Mouse (Mus musculus): ENCODE measurements around the gene Olfr869. TPM values are rescaled to one million over a fixed set of nuclear protein-coding genes. Genes with fewer than 3 reads are reported as not detected.

The Olfr869 gene
- polyA plus RNA-seq (2011; ENCODE audit: insufficient read depth, insufficient read length, low read depth, missing spikeins) = not detected in 2 replicates

- Histone ChIP-seq H3K27ac (ENCODE audit: insufficient read depth, low read length) (no peak within 1 kb of the TSS), H3K4me1 (ENCODE audit: control insufficient read depth, insufficient read depth, low read length) (no peaks in the 10 kb centered on the region), H3K4me3 (ENCODE audit: low read depth, low read length) (no peak within 1 kb of the TSS), H3K36me3 (ENCODE audit: control insufficient read depth, insufficient read depth, low read length, poor library complexity, severe bottlenecking) (no peaks in the 10 kb centered on the region), H3K27me3 (ENCODE audit: control insufficient read depth, insufficient read depth, low read length, poor library complexity, severe bottlenecking) (no peaks in the 10 kb centered on the region), H3K9me3 (replicated peaks; ENCODE audit: control insufficient read depth, insufficient read depth, low read length, poor library complexity, severe bottlenecking) (no peaks in the 10 kb centered on the region), H3K9ac (ENCODE audit: low read depth, poor library complexity, severe bottlenecking) (no peak within 1 kb of the TSS)
- TF ChIP-seq POLR2A (IDR thresholded peaks at IDR 0.05; ENCODE audit: insufficient read depth, low read length) = no peak
- TF ChIP-seq CTCF (IDR thresholded peaks at IDR 0.05; ENCODE audit: low read depth, low read length) = no peak
- no peak for TF ChIP-seq EP300 (IDR thresholded peaks at IDR 0.05; ENCODE audit: insufficient read depth, low read depth, low read length)
Observed at GRCm38 (mm10) chr9:20128709-20129108, at the start of gene Olfr869. Olfr869 (plus strand) TSS chr9:20129009.

GRCm38 (mm10) chr9:20098326-20098725 lies 30.5 kb upstream of the Olfr869 start, which contains the start of gene Olfr868:
Olfr868 (plus strand) TSS chr9:20098626.
- Histone ChIP-seq H3K9me3 (replicated peaks; ENCODE audit: control insufficient read depth, insufficient read depth, low read length, poor library complexity, severe bottlenecking) (no peaks in the 10 kb centered on the region), H3K27ac (ENCODE audit: insufficient read depth, low read length) (no peak within 1 kb of the TSS), H3K9ac (ENCODE audit: low read depth, poor library complexity, severe bottlenecking) (no peak within 1 kb of the TSS), H3K4me1 (ENCODE audit: control insufficient read depth, insufficient read depth, low read length) (no peaks in the 10 kb centered on the region), H3K36me3 (ENCODE audit: control insufficient read depth, insufficient read depth, low read length, poor library complexity, severe bottlenecking) (no peaks in the 10 kb centered on the region), H3K4me3 (ENCODE audit: low read depth, low read length) (no peak within 1 kb of the TSS), H3K27me3 (ENCODE audit: control insufficient read depth, insufficient read depth, low read length, poor library complexity, severe bottlenecking) (no peaks in the 10 kb centered on the region)
- TF ChIP-seq POLR2A (IDR thresholded peaks at IDR 0.05; ENCODE audit: insufficient read depth, low read length) = no peak
- TF ChIP-seq CTCF (IDR thresholded peaks at IDR 0.05; ENCODE audit: low read depth, low read length) = no peak
- TF ChIP-seq EP300 (IDR thresholded peaks at IDR 0.05; ENCODE audit: insufficient read depth, low read depth, low read length) = no peak

DNA sequence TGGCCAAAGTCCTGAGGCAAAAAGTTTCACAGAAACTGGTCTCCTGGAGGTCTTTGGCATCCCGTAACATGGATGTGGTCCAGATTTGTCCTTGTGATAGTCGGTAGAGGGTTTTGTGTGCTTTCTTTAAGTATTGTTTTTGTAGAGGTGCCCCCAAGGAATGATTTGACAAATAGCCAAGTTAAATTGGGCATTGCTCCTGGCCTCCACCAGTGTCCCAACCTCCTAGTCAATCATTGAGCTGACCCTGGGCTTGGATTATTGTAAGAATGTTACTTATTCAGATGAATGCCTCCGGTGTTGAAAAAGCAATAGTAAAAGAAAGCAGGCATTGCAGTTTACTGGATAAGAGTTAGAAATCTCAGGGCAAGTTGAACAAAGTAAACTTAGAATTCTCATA lies 20.9 kb downstream of the Olfr869 start:
- H3K27ac ChIP-seq (ENCODE audit: insufficient read depth, low read length) = no peak overlapping the region
- H3K9ac ChIP-seq (ENCODE audit: low read depth, poor library complexity, severe bottlenecking) = no peak overlapping the region
- no peaks in the 10 kb centered on the region for H3K4me1 ChIP-seq (ENCODE audit: control insufficient read depth, insufficient read depth, low read length)
- no peak overlapping the region for H3K4me3 ChIP-seq (ENCODE audit: low read depth, low read length)
- no peaks in the 10 kb centered on the region for H3K27me3 ChIP-seq (ENCODE audit: control insufficient read depth, insufficient read depth, low read length, poor library complexity, severe bottlenecking)
- H3K9me3 ChIP-seq (replicated peaks; ENCODE audit: control insufficient read depth, insufficient read depth, low read length, poor library complexity, severe bottlenecking) = no peaks in the 10 kb centered on the region
- TF ChIP-seq POLR2A (IDR thresholded peaks at IDR 0.05; ENCODE audit: insufficient read depth, low read length) (no peak), EP300 (IDR thresholded peaks at IDR 0.05; ENCODE audit: insufficient read depth, low read depth, low read length) (no peak), CTCF (IDR thresholded peaks at IDR 0.05; ENCODE audit: low read depth, low read length) (no peak)
- no peaks in the 10 kb centered on the region for H3K36me3 ChIP-seq (ENCODE audit: control insufficient read depth, insufficient read depth, low read length, poor library complexity, severe bottlenecking)

DNA sequence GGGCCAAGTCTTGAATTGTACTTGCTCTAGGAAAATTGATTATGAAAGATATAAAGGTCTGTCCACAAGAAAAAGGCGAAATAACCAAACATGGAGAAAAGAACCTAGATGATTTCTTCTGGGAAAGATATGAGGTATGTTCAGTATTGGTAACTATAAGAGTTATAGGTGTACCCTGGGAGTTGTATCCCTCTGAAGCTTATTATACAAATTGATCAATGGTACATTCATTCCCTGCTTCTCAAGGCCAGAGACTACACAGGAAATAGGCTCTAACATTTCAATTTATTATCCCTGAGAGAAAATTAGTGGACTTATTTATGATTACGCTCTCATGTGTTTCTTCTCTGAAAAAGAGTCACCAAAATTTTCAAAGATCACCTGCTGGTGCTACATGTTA lies 45.1 kb downstream of the Olfr869 start, which contains the start of gene Olfr870:
TSS of gene Olfr870 (minus strand) at position 101 of the 400 bp plus-strand sequence.
- H3K27me3 ChIP-seq (ENCODE audit: control insufficient read depth, insufficient read depth, low read length, poor library complexity, severe bottlenecking) = no peaks in the 10 kb centered on the region
- H3K4me1 ChIP-seq (ENCODE audit: control insufficient read depth, insufficient read depth, low read length) = no peaks in the 10 kb centered on the region
- no peaks in the 10 kb centered on the region for H3K36me3 ChIP-seq (ENCODE audit: control insufficient read depth, insufficient read depth, low read length, poor library complexity, severe bottlenecking)
- no peak within 1 kb of the TSS for H3K27ac ChIP-seq (ENCODE audit: insufficient read depth, low read length)
- H3K9ac ChIP-seq (ENCODE audit: low read depth, poor library complexity, severe bottlenecking) = no peak within 1 kb of the TSS
- TF ChIP-seq POLR2A (IDR thresholded peaks at IDR 0.05; ENCODE audit: insufficient read depth, low read length) = no peak
- no peak for TF ChIP-seq CTCF (IDR thresholded peaks at IDR 0.05; ENCODE audit: low read depth, low read length)
- TF ChIP-seq EP300 (IDR thresholded peaks at IDR 0.05; ENCODE audit: insufficient read depth, low read depth, low read length) = no peak
- no peaks in the 10 kb centered on the region for H3K9me3 ChIP-seq (replicated peaks; ENCODE audit: control insufficient read depth, insufficient read depth, low read length, poor library complexity, severe bottlenecking)
- no peak within 1 kb of the TSS for H3K4me3 ChIP-seq (ENCODE audit: low read depth, low read length)

DNA sequence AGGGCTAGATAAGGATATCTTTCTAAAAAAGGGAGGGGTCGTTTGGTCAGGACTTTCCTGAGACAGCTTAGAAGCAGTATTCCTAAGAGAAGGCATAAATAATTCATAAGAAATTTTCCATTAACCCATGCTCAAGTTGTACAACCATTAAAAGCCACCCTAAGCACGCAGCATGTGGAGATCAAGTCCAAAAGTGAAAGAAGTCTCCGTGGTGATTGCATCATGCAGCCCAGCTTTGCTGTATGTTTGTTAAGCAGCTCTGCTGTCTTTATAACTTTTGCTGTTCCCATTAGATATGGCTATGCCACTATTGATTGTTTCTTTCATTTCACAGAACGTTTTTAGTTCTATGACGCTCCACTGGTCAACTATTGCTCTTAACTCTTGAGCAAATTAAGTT lies 50.7 kb downstream of the Olfr869 start:
- Histone ChIP-seq H3K4me3 (ENCODE audit: low read depth, low read length) (no peak overlapping the region), H3K27me3 (ENCODE audit: control insufficient read depth, insufficient read depth, low read length, poor library complexity, severe bottlenecking) (no peaks in the 10 kb centered on the region), H3K4me1 (ENCODE audit: control insufficient read depth, insufficient read depth, low read length) (no peaks in the 10 kb centered on the region), H3K27ac (ENCODE audit: insufficient read depth, low read length) (no peak overlapping the region), H3K36me3 (ENCODE audit: control insufficient read depth, insufficient read depth, low read length, poor library complexity, severe bottlenecking) (no peaks in the 10 kb centered on the region), H3K9me3 (replicated peaks; ENCODE audit: control insufficient read depth, insufficient read depth, low read length, poor library complexity, severe bottlenecking) (no peaks in the 10 kb centered on the region; the same call in 1 of the 2 replicates), H3K9ac (ENCODE audit: low read depth, poor library complexity, severe bottlenecking) (no peak overlapping the region)
- TF ChIP-seq POLR2A (IDR thresholded peaks at IDR 0.05; ENCODE audit: insufficient read depth, low read length) = no peak
- no peak for TF ChIP-seq CTCF (IDR thresholded peaks at IDR 0.05; ENCODE audit: low read depth, low read length)
- TF ChIP-seq EP300 (IDR thresholded peaks at IDR 0.05; ENCODE audit: insufficient read depth, low read depth, low read length) = no peak

Other genes starting within 250 kb of the Olfr869 start
- not detected in 2 replicates for gene Olfr862, start 241.0 kb upstream of the Olfr869 start, polyA plus RNA-seq (2011; ENCODE audit: insufficient read depth, insufficient read length, low read depth, missing spikeins)
- not detected in 2 replicates for gene Olfr77, start 212.1 kb upstream of the Olfr869 start, polyA plus RNA-seq (2011; ENCODE audit: insufficient read depth, insufficient read length, low read depth, missing spikeins)
- not detected in 2 replicates for gene Olfr866, start 101.0 kb upstream of the Olfr869 start, polyA plus RNA-seq (2011; ENCODE audit: insufficient read depth, insufficient read length, low read depth, missing spikeins)
- gene Olfr867, start 71.4 kb upstream of the Olfr869 start, polyA plus RNA-seq (2011; ENCODE audit: insufficient read depth, insufficient read length, low read depth, missing spikeins) = not detected in 2 replicates
- not detected in 2 replicates for gene Olfr868, start 30.4 kb upstream of the Olfr869 start, polyA plus RNA-seq (2011; ENCODE audit: insufficient read depth, insufficient read length, low read depth, missing spikeins)
- gene Olfr870, start 45.0 kb downstream of the Olfr869 start, polyA plus RNA-seq (2011; ENCODE audit: insufficient read depth, insufficient read length, low read depth, missing spikeins) = not detected in 2 replicates
- not detected in 2 replicates for gene Olfr871, start 83.2 kb downstream of the Olfr869 start, polyA plus RNA-seq (2011; ENCODE audit: insufficient read depth, insufficient read length, low read depth, missing spikeins)
- not detected in 2 replicates for gene Olfr872, start 108.1 kb downstream of the Olfr869 start, polyA plus RNA-seq (2011; ENCODE audit: insufficient read depth, insufficient read length, low read depth, missing spikeins)
- not detected in 2 replicates for gene Olfr39, start 153.3 kb downstream of the Olfr869 start, polyA plus RNA-seq (2011; ENCODE audit: insufficient read depth, insufficient read length, low read depth, missing spikeins)
- gene Olfr873, start 169.5 kb downstream of the Olfr869 start, polyA plus RNA-seq (2011; ENCODE audit: insufficient read depth, insufficient read length, low read depth, missing spikeins) = 0.78 and 0.87 TPM in 2 replicates
- not detected in 2 replicates for gene Olfr18, start 207.1 kb downstream of the Olfr869 start, polyA plus RNA-seq (2011; ENCODE audit: insufficient read depth, insufficient read length, low read depth, missing spikeins)

Measured in ES-Bruce4 (cell line).